ENCODE assay signal across 21 mouse cellular contexts in genomic region chr11:79976222-79976621, GRCm38 (mm10). TPM values are rescaled to one million over a fixed set of nuclear protein-coding genes. Genes with fewer than 3 reads are reported as not detected.
A peak's percentile ranks its signal among the peaks of the same experiment; 100 is the strongest.
DNase-seq lines count a peak whose midpoint lies in the region; ATAC-seq and TF ChIP-seq lines count a peak whose summit lies in the region.
"Had no signal": no experiment of that assay in that cellular context is flagged by ENCODE, and none has a peak within 500 bp of the region (broad histone marks: within the 10 kb centered on the region; RNA-seq: fewer than 3 reads in every experiment).

No protein-coding gene starts in this region.

- ATAC-seq in forebrain, embryonic 15.5 days (replicated peaks) = no peak
- ATAC-seq in stomach, postnatal 0 days (ENCODE audit: low FRiP score, low TSS enrichment) = no peak
- ATAC-seq: activated CD4-positive, CD25-positive, alpha-beta regulatory T cell, adult 4 months; forebrain, embryonic 13.5 days; forebrain, embryonic 16.5 days; Patski had no signal

- peak overlapping the region; percentile 99 for H3K27ac ChIP-seq in ES-Bruce4 (ENCODE audit: insufficient read depth, low read length)
- H3K27ac ChIP-seq in forebrain, embryonic 15.5 days (replicated peaks) = no peak overlapping the region
- H3K27ac ChIP-seq in stomach, postnatal 0 days (replicated peaks) = no peak overlapping the region
- H3K27ac ChIP-seq: embryonic facial prominence, embryonic 10.5 days; embryonic facial prominence, embryonic 12.5 days; forebrain, embryonic 13.5 days had no signal

- 93% methylated on average over 1 of the region's 1 CpGs for WGBS in forebrain, embryonic 15.5 days
- 95% methylated on average over 1 of the region's 1 CpGs for WGBS in stomach, postnatal 0 days

- peak; percentile 67 for DNase-seq in ES-CJ7 (ENCODE audit: low read depth, low spot score)
- DNase-seq in R1 (ENCODE audit: low read depth, low spot score) = peak; percentile 93
- no peak for DNase-seq in right cerebral cortex, postnatal 10 days (ENCODE audit: low spot score in 2 of 2)
- DNase-seq in stomach, postnatal 0 days (ENCODE audit: low spot score) = no peak
- DNase-seq: adrenal gland, adult 8-10 months; adrenal gland, postnatal 14 days; adrenal gland, postnatal 36 days; cerebellum, adult 11-12 months; cerebellum, adult 2 months; cerebellum, adult 9-10 months; cerebellum, postnatal 10 days; cerebellum, postnatal 25 days had no signal

- H3K27me3 ChIP-seq in ES-Bruce4 (ENCODE audit: control insufficient read depth, insufficient read depth, low read length, poor library complexity, severe bottlenecking) = no peaks in the 10 kb centered on the region
- H3K27me3 ChIP-seq in forebrain, embryonic 15.5 days = no peaks in the 10 kb centered on the region
- H3K27me3 ChIP-seq in stomach, postnatal 0 days (ENCODE audit: control insufficient read depth, insufficient read depth, low read length) = no peaks in the 10 kb centered on the region
- H3K27me3 ChIP-seq: forebrain, embryonic 13.5 days had no signal

- no peak for TF ChIP-seq EP300 in ES-Bruce4 (IDR thresholded peaks at IDR 0.05; ENCODE audit: insufficient read depth, low read depth, low read length)
- TF ChIP-seq EP300 in stomach, postnatal 0 days (optimal IDR thresholded peaks at IDR 0.05) = no peak

- peaks cover 15% of the 10 kb centered on the region for H3K9me3 ChIP-seq in ES-Bruce4 (replicated peaks; ENCODE audit: control insufficient read depth, insufficient read depth, low read length, poor library complexity, severe bottlenecking)
- H3K9me3 ChIP-seq in forebrain, embryonic 15.5 days = no peaks in the 10 kb centered on the region
- H3K9me3 ChIP-seq in stomach, postnatal 0 days (ENCODE audit: control insufficient read depth, low read length) = no peaks in the 10 kb centered on the region
- H3K9me3 ChIP-seq: embryonic facial prominence, embryonic 10.5 days; embryonic facial prominence, embryonic 12.5 days; forebrain, embryonic 13.5 days had no signal

- H3K4me2 ChIP-seq in forebrain, embryonic 15.5 days (replicated peaks) = no peak overlapping the region
- H3K4me2 ChIP-seq in stomach, postnatal 0 days (replicated peaks; ENCODE audit: low read depth) = no peak overlapping the region
- H3K4me2 ChIP-seq: embryonic facial prominence, embryonic 12.5 days had no signal

- no peak for TF ChIP-seq CTCF in ES-Bruce4 (IDR thresholded peaks at IDR 0.05; ENCODE audit: low read depth, low read length)
- TF ChIP-seq CTCF in stomach, postnatal 0 days (IDR thresholded peaks at IDR 0.05; ENCODE audit: low read depth) = no peak

- TF ChIP-seq POLR2A in ES-Bruce4 (IDR thresholded peaks at IDR 0.05; ENCODE audit: insufficient read depth, low read length) = no peak

- H3K4me1 ChIP-seq in ES-Bruce4 (ENCODE audit: control insufficient read depth, insufficient read depth, low read length) = peaks cover 3% of the 10 kb centered on the region
- peaks cover 21% of the 10 kb centered on the region for H3K4me1 ChIP-seq in forebrain, embryonic 15.5 days
- no peaks in the 10 kb centered on the region for H3K4me1 ChIP-seq in stomach, postnatal 0 days (replicated peaks; ENCODE audit: control insufficient read depth, insufficient read depth)
- H3K4me1 ChIP-seq: embryonic facial prominence, embryonic 12.5 days had no signal

- H3K9ac ChIP-seq in ES-Bruce4 (ENCODE audit: low read depth, poor library complexity, severe bottlenecking) = no peak overlapping the region
- no peak overlapping the region for H3K9ac ChIP-seq in forebrain, embryonic 15.5 days (replicated peaks)
- no peak overlapping the region for H3K9ac ChIP-seq in stomach, postnatal 0 days (ENCODE audit: low read length)
- H3K9ac ChIP-seq: embryonic facial prominence, embryonic 12.5 days; forebrain, embryonic 13.5 days had no signal

- H3K4me3 ChIP-seq in ES-Bruce4 (ENCODE audit: low read depth, low read length) = no peak overlapping the region
- H3K4me3 ChIP-seq in forebrain, embryonic 15.5 days = no peak overlapping the region
- H3K4me3 ChIP-seq in stomach, postnatal 0 days (ENCODE audit: low read depth, low read length) = no peak overlapping the region
- H3K4me3 ChIP-seq: embryonic facial prominence, embryonic 10.5 days; embryonic facial prominence, embryonic 12.5 days; forebrain, embryonic 13.5 days had no signal

- H3K36me3 ChIP-seq in ES-Bruce4 (ENCODE audit: control insufficient read depth, insufficient read depth, low read length, poor library complexity, severe bottlenecking) = no peaks in the 10 kb centered on the region
- no peaks in the 10 kb centered on the region for H3K36me3 ChIP-seq in forebrain, embryonic 15.5 days
- H3K36me3 ChIP-seq in stomach, postnatal 0 days (ENCODE audit: control insufficient read depth, insufficient read depth, low read length) = no peaks in the 10 kb centered on the region
- H3K36me3 ChIP-seq: embryonic facial prominence, embryonic 10.5 days; embryonic facial prominence, embryonic 12.5 days; G1E had no signal

RNA-seq across cellular contexts. Expression of gene Utp6, which starts 14.0 kb away (rescaled TPM):
- polyA plus RNA-seq in ES-Bruce4 (2011; ENCODE audit: insufficient read depth, insufficient read length, low read depth, missing spikeins) = 108 and 117 TPM in 2 replicates
- 51.6 and 55.8 TPM in 2 replicates for polyA plus RNA-seq in forebrain, embryonic 15.5 days (2015; fragmentation: Nextera tagmentation; extraction: Ambion mirVana)
- 25.5 and 26.2 TPM in 2 replicates for polyA plus RNA-seq in stomach, postnatal 0 days (2015; fragmentation: Nextera tagmentation; extraction: Ambion mirVana)

RNA-seq across cellular contexts. Expression of gene Suz12, which starts 16.7 kb away (rescaled TPM):
- polyA plus RNA-seq in ES-Bruce4 (2011; ENCODE audit: insufficient read depth, insufficient read length, low read depth, missing spikeins) = 215 and 235 TPM in 2 replicates
- polyA plus RNA-seq in forebrain, embryonic 15.5 days (2015; fragmentation: Nextera tagmentation; extraction: Ambion mirVana) = 21.1 and 24.2 TPM in 2 replicates
- 7.9 and 8.4 TPM in 2 replicates for polyA plus RNA-seq in stomach, postnatal 0 days (2015; fragmentation: Nextera tagmentation; extraction: Ambion mirVana)

Comparison
In these comparisons a context has a peak if more than half of its experiments do, and no peak if none do; other contexts are left out.
1. DNase-seq: peak in ES-CJ7 (single experiment) and R1 (single experiment); none in right cerebral cortex, postnatal 10 days (0 of 2) and stomach, postnatal 0 days (single experiment).